Mouse (Mus musculus) thymus, adult 18-20 months (tissue): ENCODE measurements around the gene Axdnd1.
"Not testable (repeated sequence)": the region's sequence is repeated elsewhere in the genome, so short reads cannot be mapped to it uniquely, and the experiment has no call there.

ENCODE experiments used
- DNase-seq, 2 experiments: peaks; one replicate each; pipeline ENCODE4 v3.0.0; 2022; ENCODE audit warnings: mixed read lengths in 2 of 2

Gene Axdnd1

GRCm38 (mm10) chr1:156437016-156437708 is 16.2 kb upstream of the Axdnd1 start:
- DNase-seq = no peak

GRCm38 (mm10) chr1:156433497-156433896 is 12.5 kb upstream of the Axdnd1 start:
- DNase-seq = no peak

GRCm38 (mm10) chr1:156432498-156432897 is 11.5 kb upstream of the Axdnd1 start:
- no peak for DNase-seq

GRCm38 (mm10) chr1:156428434-156428833 is 7.5 kb upstream of the Axdnd1 start:
- DNase-seq = no peak

GRCm38 (mm10) chr1:156425746-156426145 is 4.8 kb upstream of the Axdnd1 start:
- DNase-seq = no peak

- no peak for DNase-seq
Observed at GRCm38 (mm10) chr1:156424054-156424453, 3.1 kb upstream of the Axdnd1 start.

- no peak for DNase-seq
Observed at GRCm38 (mm10) chr1:156423493-156423892, 2.5 kb upstream of the Axdnd1 start.

GRCm38 (mm10) chr1:156422856-156423255 is 1.9 kb upstream of the Axdnd1 start:
- no peak for DNase-seq

GRCm38 (mm10) chr1:156418170-156418569 is 2.8 kb downstream of the Axdnd1 start:
- no peak for DNase-seq

GRCm38 (mm10) chr1:156408521-156408920 is 12.4 kb downstream of the Axdnd1 start:
- DNase-seq = peak; percentile 75 to 85

- DNase-seq = peak; percentile 60 to 83
Observed at GRCm38 (mm10) chr1:156408004-156408403, 13.0 kb downstream of the Axdnd1 start.

- DNase-seq = no peak
Observed at GRCm38 (mm10) chr1:156403251-156403650, 17.7 kb downstream of the Axdnd1 start.

- DNase-seq = no peak
Observed at GRCm38 (mm10) chr1:156402491-156402890, 18.5 kb downstream of the Axdnd1 start.

GRCm38 (mm10) chr1:156400159-156400558 is 20.8 kb downstream of the Axdnd1 start:
- not testable (repeated sequence) for DNase-seq

- DNase-seq = no peak
Observed at GRCm38 (mm10) chr1:156393148-156393547, 27.8 kb downstream of the Axdnd1 start.

GRCm38 (mm10) chr1:156386880-156387279 is 34.1 kb downstream of the Axdnd1 start:
- no peak for DNase-seq

- no peak for DNase-seq
Observed at GRCm38 (mm10) chr1:156386232-156386631, 34.7 kb downstream of the Axdnd1 start.

GRCm38 (mm10) chr1:156381217-156381616 is 39.7 kb downstream of the Axdnd1 start:
- DNase-seq = no peak

- DNase-seq = no peak
Observed at GRCm38 (mm10) chr1:156365740-156366139, 55.2 kb downstream of the Axdnd1 start, which contains the start of gene Gm2000. Gene Gm2000, plus strand, starts transcription at chr1:156366040.

- no peak for DNase-seq
Observed at GRCm38 (mm10) chr1:156352466-156352865, 68.5 kb downstream of the Axdnd1 start.

GRCm38 (mm10) chr1:156350441-156350840 is 70.5 kb downstream of the Axdnd1 start:
- peak; percentile 20 to 51 for DNase-seq

- no peak for DNase-seq
Observed at GRCm38 (mm10) chr1:156349031-156349430, 71.9 kb downstream of the Axdnd1 start.

GRCm38 (mm10) chr1:156345633-156346032 is 75.3 kb downstream of the Axdnd1 start:
- DNase-seq = no peak

- no peak for DNase-seq
Observed at GRCm38 (mm10) chr1:156344433-156344832, 76.5 kb downstream of the Axdnd1 start.

GRCm38 (mm10) chr1:156340847-156341246 is 80.1 kb downstream of the Axdnd1 start:
- DNase-seq = no peak
